Mouse (Mus musculus): Measurements from ENCODE around the gene Zfp366. TPM values are rescaled to one million over a fixed set of nuclear protein-coding genes. Genes with fewer than 3 reads are reported as not detected.

Gene Zfp366
- total RNA-seq, 2 experiments from 2014 or later: 5.2 to 5.7 TPM

- no peak for DNase-seq (ENCODE audit: low spot score in 2 of 2)
Observed at GRCm38 (mm10) chr13:99225374-99226240, 41.0 kb downstream of the Zfp366 start.

GRCm38 (mm10) chr13:99226809-99227208, 42.2 kb downstream of the Zfp366 start:
- no peak for DNase-seq (ENCODE audit: low spot score in 2 of 2)

- no peak for DNase-seq (ENCODE audit: low spot score in 2 of 2)
Observed at GRCm38 (mm10) chr13:99227456-99228250, 43.0 kb downstream of the Zfp366 start.

GRCm38 (mm10) chr13:99228821-99229570, 44.4 kb downstream of the Zfp366 start:
- DNase-seq (ENCODE audit: low spot score in 2 of 2): no peak

GRCm38 (mm10) chr13:99229641-99230494, 45.2 kb downstream of the Zfp366 start:
- no peak for DNase-seq (ENCODE audit: low spot score in 2 of 2)

GRCm38 (mm10) chr13:99230495-99230868, 45.9 kb downstream of the Zfp366 start:
- DNase-seq (ENCODE audit: low spot score in 2 of 2): no peak

GRCm38 (mm10) chr13:99233333-99233732, 48.7 kb downstream of the Zfp366 start:
- no peak for DNase-seq (ENCODE audit: low spot score in 2 of 2)

GRCm38 (mm10) chr13:99233956-99234355, 49.3 kb downstream of the Zfp366 start:
- no peak for DNase-seq (ENCODE audit: low spot score in 2 of 2)

GRCm38 (mm10) chr13:99235428-99236210, 51.0 kb downstream of the Zfp366 start:
- no peak for DNase-seq (ENCODE audit: low spot score in 2 of 2)

- no peak for DNase-seq (ENCODE audit: low spot score in 2 of 2)
Observed at GRCm38 (mm10) chr13:99236222-99236621, 51.6 kb downstream of the Zfp366 start.

GRCm38 (mm10) chr13:99237122-99237521, 52.5 kb downstream of the Zfp366 start:
- DNase-seq (ENCODE audit: low spot score in 2 of 2): no peak

GRCm38 (mm10) chr13:99237841-99238216, 53.2 kb downstream of the Zfp366 start:
- DNase-seq (ENCODE audit: low spot score in 2 of 2): no peak

- DNase-seq (ENCODE audit: low spot score in 2 of 2): no peak
Observed at GRCm38 (mm10) chr13:99238217-99239160, 53.9 kb downstream of the Zfp366 start.

- DNase-seq (ENCODE audit: low spot score in 2 of 2): no peak
Observed at GRCm38 (mm10) chr13:99239161-99239530, 54.5 kb downstream of the Zfp366 start.

GRCm38 (mm10) chr13:99239741-99240140, 55.1 kb downstream of the Zfp366 start:
- DNase-seq (ENCODE audit: low spot score in 2 of 2): no peak

- no peak for DNase-seq (ENCODE audit: low spot score in 2 of 2)
Observed at GRCm38 (mm10) chr13:99241984-99242383, 57.4 kb downstream of the Zfp366 start.

GRCm38 (mm10) chr13:99242895-99243294, 58.3 kb downstream of the Zfp366 start:
- no peak for DNase-seq (ENCODE audit: low spot score in 2 of 2)

- DNase-seq (ENCODE audit: low spot score in 2 of 2): no peak
Observed at GRCm38 (mm10) chr13:99243831-99244230, 59.2 kb downstream of the Zfp366 start.

- no peak for DNase-seq (ENCODE audit: low spot score in 2 of 2)
Observed at GRCm38 (mm10) chr13:99244471-99244870, 59.8 kb downstream of the Zfp366 start.

Measured in adrenal gland, adult 18-20 months (tissue).